Mouse (Mus musculus): Measurements from ENCODE around the gene Borcs7.

The Borcs7 gene

GRCm38 (mm10) chr19:46689460-46690372 lies at the start of gene Borcs7:
Gene Borcs7 (plus strand): TSS chr19:46689906.
- DNase-seq (ENCODE audit: low spot score in 2 of 2), result peak; percentile 88 to 89

GRCm38 (mm10) chr19:46640780-46641179 lies 48.9 kb upstream of the Borcs7 start:
- DNase-seq (ENCODE audit: low spot score in 2 of 2), result no peak

- peak; percentile 80 to 85 for DNase-seq (ENCODE audit: low spot score in 2 of 2)
Measured at GRCm38 (mm10) chr19:46641420-46642085, 48.2 kb upstream of the Borcs7 start.

GRCm38 (mm10) chr19:46642136-46642753 lies 47.5 kb upstream of the Borcs7 start:
- DNase-seq (ENCODE audit: low spot score in 2 of 2), result no peak

GRCm38 (mm10) chr19:46643236-46643635 lies 46.5 kb upstream of the Borcs7 start:
- peak in 1 of 2 experiments; percentile 54 for DNase-seq (ENCODE audit: low spot score in 2 of 2)

GRCm38 (mm10) chr19:46644343-46644792 lies 45.3 kb upstream of the Borcs7 start:
- peak in 1 of 2 experiments; percentile 40 for DNase-seq (ENCODE audit: low spot score in 2 of 2)

- DNase-seq (ENCODE audit: low spot score in 2 of 2), result peak; percentile 82 to 86
Measured at GRCm38 (mm10) chr19:46644793-46645602, 44.7 kb upstream of the Borcs7 start.

GRCm38 (mm10) chr19:46646041-46646481 lies 43.6 kb upstream of the Borcs7 start:
- no peak for DNase-seq (ENCODE audit: low spot score in 2 of 2)

GRCm38 (mm10) chr19:46647254-46647653 lies 42.5 kb upstream of the Borcs7 start:
- DNase-seq (ENCODE audit: low spot score in 2 of 2), result peak; percentile 49 to 66

GRCm38 (mm10) chr19:46647850-46648249 lies 41.9 kb upstream of the Borcs7 start:
- DNase-seq (ENCODE audit: low spot score in 2 of 2), result peak in 1 of 2 experiments; percentile 42

GRCm38 (mm10) chr19:46648565-46648964 lies 41.1 kb upstream of the Borcs7 start:
- DNase-seq (ENCODE audit: low spot score in 2 of 2), result no peak

- DNase-seq (ENCODE audit: low spot score in 2 of 2), result no peak
Measured at GRCm38 (mm10) chr19:46653188-46653587, 36.5 kb upstream of the Borcs7 start.

GRCm38 (mm10) chr19:46653616-46654235 lies 36.0 kb upstream of the Borcs7 start:
- no peak for DNase-seq (ENCODE audit: low spot score in 2 of 2)

GRCm38 (mm10) chr19:46655626-46656025 lies 34.1 kb upstream of the Borcs7 start:
- no peak for DNase-seq (ENCODE audit: low spot score in 2 of 2)

GRCm38 (mm10) chr19:46656151-46656840 lies 33.4 kb upstream of the Borcs7 start:
- DNase-seq (ENCODE audit: low spot score in 2 of 2), result no peak

- DNase-seq (ENCODE audit: low spot score in 2 of 2), result no peak
Measured at GRCm38 (mm10) chr19:46657339-46658020, 32.2 kb upstream of the Borcs7 start.

- no peak for DNase-seq (ENCODE audit: low spot score in 2 of 2)
Measured at GRCm38 (mm10) chr19:46658348-46658747, 31.4 kb upstream of the Borcs7 start.

GRCm38 (mm10) chr19:46658851-46659250 lies 30.9 kb upstream of the Borcs7 start:
- no peak for DNase-seq (ENCODE audit: low spot score in 2 of 2)

GRCm38 (mm10) chr19:46661511-46661910 lies 28.2 kb upstream of the Borcs7 start:
- DNase-seq (ENCODE audit: low spot score in 2 of 2), result no peak

GRCm38 (mm10) chr19:46662214-46662613 lies 27.5 kb upstream of the Borcs7 start:
- DNase-seq (ENCODE audit: low spot score in 2 of 2), result no peak

Data from heart, adult 9 months (tissue).